Mouse (Mus musculus) hindbrain, embryonic 10.5 days (tissue): ENCODE data around the gene Gm7361. TPM values are rescaled to one million over a fixed set of nuclear protein-coding genes. Genes with fewer than 3 reads are reported as not detected.
"Not testable (repeated sequence)": the region's sequence is repeated elsewhere in the genome, so short reads cannot be mapped to it uniquely, and the experiment has no call there.

ENCODE experiments used
- DNase-seq: peaks from one replicate; pipeline ENCODE4 v3.0.0-alpha.2; 2017; ENCODE audit warnings: low spot score
- H3K27ac ChIP-seq: fragments of 300-500 bp; sonication (generic); 2 replicates; pipeline ENCODE4 v1.5.1; 2016; ENCODE audit warnings: mild to moderate bottlenecking, moderate library complexity
- H3K27me3 ChIP-seq: fragments of 300-500 bp; sonication (generic); 2 replicates; pipeline ENCODE4 v1.6.1; 2016; ENCODE audit warnings: mild to moderate bottlenecking; ENCODE audit not compliant: poor library complexity, insufficient read depth, severe bottlenecking
- H3K36me3 ChIP-seq: fragments of 300-500 bp; sonication (generic); 2 replicates; pipeline ENCODE4 v1.6.1; 2016; ENCODE audit warnings: mild to moderate bottlenecking, moderate library complexity
- H3K4me1 ChIP-seq: fragments of 300-500 bp; sonication (generic); replicated peaks from 2 replicates; pipeline ENCODE4 v1.6.1; 2016; ENCODE audit warnings: mild to moderate bottlenecking
- H3K4me3 ChIP-seq: fragments of 300-500 bp; sonication (generic); 2 replicates; pipeline ENCODE4 v1.5.1; 2016; ENCODE audit warnings: mild to moderate bottlenecking, moderate library complexity
- H3K9me3 ChIP-seq: fragments of 300-500 bp; sonication (generic); 2 replicates; pipeline ENCODE4 v1.6.1; 2016; ENCODE audit warnings: mild to moderate bottlenecking, moderate library complexity
- WGBS: fragments of 180-500 bp; shearing (Covaris S2); methylation state at CpG from one replicate; pipeline ENCODE4 v1.1.7; 2016; 5-methylcytosine and 5-hydroxymethylcytosine counted together
- polyA plus RNA-seq: library from polyadenylated mRNA; unstranded; fragments of >200 nt; fragmentation: Nextera tagmentation; extraction: Ambion mirVana; gene quantifications from 2 replicates; pipeline ENCODE4 v1.2.1, GENCODE M21; 2016

Gm7361 gene
- not detected in 2 replicates for polyA plus RNA-seq

DNA sequence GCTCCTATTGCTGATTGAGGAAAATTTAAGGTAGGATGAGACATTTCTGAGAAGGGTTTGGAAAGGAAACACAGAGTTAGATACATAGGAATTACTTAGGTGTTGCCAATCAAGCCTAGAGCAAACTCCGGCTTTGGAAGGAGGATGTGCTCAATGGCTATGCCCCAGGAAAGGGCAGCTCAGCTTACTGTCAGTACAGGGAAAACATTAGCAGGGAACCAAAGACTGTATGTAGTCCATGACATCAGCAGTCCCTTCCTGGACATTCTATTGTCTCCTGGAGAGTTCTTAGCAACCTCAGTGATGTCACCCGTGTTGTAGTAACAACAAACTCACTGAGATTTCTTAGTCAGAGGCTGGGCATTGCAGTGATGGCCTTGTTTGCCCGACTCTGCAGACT is at the start of gene Gm7361:
Gene Gm7361 (plus strand): TSS at position 301 of the 400 bp plus-strand sequence.
- not testable (repeated sequence) for H3K9me3 ChIP-seq, H3K27me3 ChIP-seq, H3K4me3 ChIP-seq, DNase-seq, H3K4me1 ChIP-seq, H3K36me3 ChIP-seq, H3K27ac ChIP-seq
- WGBS, result 88% methylated on average over 3 of the region's 3 CpGs

DNA sequence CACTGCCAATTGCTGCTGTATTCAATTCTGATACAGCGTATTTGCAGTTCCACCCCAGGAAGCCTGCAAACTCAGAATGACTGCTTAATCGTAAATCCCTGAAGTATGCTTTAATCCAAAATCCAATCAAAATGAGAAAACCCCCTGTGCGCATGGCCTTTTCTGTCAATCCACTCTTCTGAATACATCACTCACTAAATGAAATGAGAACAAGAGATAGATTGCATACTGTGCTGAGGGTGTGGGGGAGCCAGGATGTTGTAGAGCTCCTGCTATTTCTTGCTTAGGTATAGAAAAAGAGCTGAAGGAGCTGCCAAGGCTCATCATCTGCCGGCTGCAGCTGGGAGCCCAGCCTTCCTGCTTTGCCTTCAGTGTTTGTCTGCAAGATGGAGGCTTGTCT is 46.5 kb upstream of the Gm7361 start:
- WGBS, result 80% methylated on average over 4 of the region's 4 CpGs
- Histone ChIP-seq H3K9me3 (no peaks in the 10 kb centered on the region), H3K4me3 (no peak overlapping the region), H3K4me1 (peaks cover 16% of the 10 kb centered on the region), H3K27me3 (no peaks in the 10 kb centered on the region), H3K36me3 (no peaks in the 10 kb centered on the region), H3K27ac (no peak overlapping the region)
- DNase-seq, result no peak

DNA sequence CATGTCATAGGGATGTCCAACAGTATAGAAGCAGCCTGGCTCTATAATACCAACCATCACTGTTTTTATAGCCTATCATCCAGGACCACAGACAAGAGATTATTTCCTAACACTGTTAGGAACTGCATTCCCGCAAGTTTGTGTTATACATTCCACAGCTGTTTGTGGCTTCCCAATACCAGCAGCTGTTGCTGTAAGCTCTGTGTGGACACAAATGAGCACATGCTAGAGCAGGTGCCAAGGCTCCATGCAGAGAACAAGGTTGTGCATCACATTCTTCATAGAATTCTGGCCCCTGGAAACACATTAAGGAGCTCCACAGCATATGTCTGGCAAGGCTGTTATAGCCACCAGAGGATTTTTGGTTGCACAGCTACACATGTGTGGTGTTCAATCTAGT is 35.4 kb upstream of the Gm7361 start:
- Histone ChIP-seq H3K27me3 (no peaks in the 10 kb centered on the region), H3K9me3 (no peaks in the 10 kb centered on the region), H3K4me1 (no peaks in the 10 kb centered on the region), H3K4me3 (no peak overlapping the region), H3K27ac (no peak overlapping the region), H3K36me3 (no peaks in the 10 kb centered on the region)
- no peak for DNase-seq
- 89% methylated on average over 1 of the region's 1 CpGs for WGBS

DNA sequence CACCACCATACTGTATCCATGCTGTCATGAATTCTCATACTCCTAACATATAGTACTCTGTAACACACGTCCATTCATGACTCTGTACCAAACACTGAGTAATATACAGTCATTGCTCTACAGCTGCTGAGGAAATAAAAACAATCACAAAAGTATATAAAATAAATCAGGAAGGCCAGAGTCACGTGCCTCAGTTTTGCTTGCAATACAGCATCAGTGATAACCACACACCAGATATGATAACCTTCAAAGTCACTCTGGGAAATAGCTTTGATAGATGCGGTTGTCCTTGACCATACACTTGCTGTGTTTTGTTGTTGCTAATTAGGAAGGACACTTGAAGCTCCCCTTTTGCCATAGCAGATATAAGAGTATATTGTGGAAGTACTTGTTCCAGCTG is 9.2 kb downstream of the Gm7361 start:
- H3K4me1 ChIP-seq, H3K27ac ChIP-seq, DNase-seq, H3K4me3 ChIP-seq, H3K36me3 ChIP-seq, H3K27me3 ChIP-seq, H3K9me3 ChIP-seq: not testable (repeated sequence)
- 78% methylated on average over 3 of the region's 3 CpGs for WGBS

DNA sequence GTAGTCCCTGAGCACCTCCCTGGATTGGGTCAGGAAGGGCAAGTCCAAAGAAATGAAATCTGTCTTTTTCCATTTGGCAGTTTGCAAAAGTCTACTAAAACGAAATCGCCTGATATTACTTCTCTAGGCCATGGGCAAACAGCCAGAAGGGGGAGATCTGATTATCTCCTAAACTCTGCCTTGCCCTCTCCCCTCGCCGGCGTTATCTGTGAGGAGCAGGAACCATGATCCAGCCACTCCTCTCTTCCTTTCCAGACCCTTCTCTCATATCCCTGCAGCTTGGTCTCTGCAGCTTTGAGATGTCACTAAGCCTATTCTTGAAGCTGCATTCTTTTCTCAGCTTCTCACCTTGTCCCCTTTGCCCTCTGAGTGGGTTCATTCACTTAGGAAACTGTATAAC is 22.9 kb downstream of the Gm7361 start:
- no peaks in the 10 kb centered on the region for H3K27me3 ChIP-seq
- no peak overlapping the region for H3K4me3 ChIP-seq
- no peak for DNase-seq
- 80% methylated on average over 5 of the region's 5 CpGs for WGBS
- H3K9me3 ChIP-seq, result 0 out of 2 replicates have a peak, but pooled peaks cover 2% of the 10 kb centered on the region
- H3K36me3 ChIP-seq, result no peaks in the 10 kb centered on the region
- H3K4me1 ChIP-seq, result no peaks in the 10 kb centered on the region
- no peak overlapping the region for H3K27ac ChIP-seq

DNA sequence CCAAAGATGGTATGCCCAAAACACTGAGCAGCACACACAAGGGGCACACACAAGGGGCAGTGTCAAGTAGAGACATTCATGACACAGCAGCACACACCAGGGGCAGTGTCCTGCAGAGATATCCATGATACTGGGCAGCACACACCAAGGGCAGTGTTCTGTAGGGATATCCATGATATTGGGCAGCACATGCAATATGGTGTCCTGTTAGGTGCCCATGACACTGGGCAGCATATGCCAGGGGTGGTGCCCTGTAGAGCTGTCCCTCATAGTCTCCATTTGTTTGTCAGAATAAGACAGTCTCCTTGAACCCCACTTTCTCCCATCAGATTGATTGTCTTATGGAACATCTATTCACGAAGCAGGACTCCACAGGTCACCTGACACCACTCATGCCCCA is 24.2 kb downstream of the Gm7361 start:
- no peaks in the 10 kb centered on the region for H3K27me3 ChIP-seq
- H3K27ac ChIP-seq, result no peak overlapping the region
- H3K4me1 ChIP-seq, result no peaks in the 10 kb centered on the region
- 0 out of 2 replicates have a peak, but pooled peaks cover 5% of the 10 kb centered on the region for H3K9me3 ChIP-seq
- 90% methylated on average over 1 of the region's 1 CpGs for WGBS
- no peak for DNase-seq
- H3K4me3 ChIP-seq, result no peak overlapping the region
- H3K36me3 ChIP-seq, result no peaks in the 10 kb centered on the region

DNA sequence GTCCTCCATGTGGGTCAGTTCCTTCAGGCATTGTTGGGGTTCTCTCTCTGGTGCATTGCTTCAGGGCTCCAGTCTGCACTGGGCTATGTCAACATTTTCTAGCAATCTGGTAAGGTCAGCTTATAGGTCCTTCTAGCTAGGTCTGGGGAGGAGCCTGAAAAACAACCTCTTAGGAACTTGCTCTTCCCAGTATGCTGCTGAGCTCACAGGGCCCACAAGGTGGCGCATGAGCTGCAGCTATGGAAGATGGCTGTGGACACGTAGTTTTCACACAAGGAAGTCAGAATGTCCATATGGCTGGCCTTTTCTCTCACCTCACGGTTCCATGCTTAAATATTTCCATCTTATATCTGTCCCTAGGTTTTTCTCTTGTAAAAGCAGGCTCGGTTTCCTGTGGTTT is 24.8 kb downstream of the Gm7361 start:
- H3K4me3 ChIP-seq, result no peak overlapping the region
- H3K4me1 ChIP-seq, result no peaks in the 10 kb centered on the region
- 8% methylated on average over 4 of the region's 4 CpGs for WGBS
- 0 out of 2 replicates have a peak, but pooled peaks cover 5% of the 10 kb centered on the region for H3K9me3 ChIP-seq
- no peak overlapping the region for H3K27ac ChIP-seq
- no peaks in the 10 kb centered on the region for H3K27me3 ChIP-seq
- DNase-seq, result peak; percentile 72
- H3K36me3 ChIP-seq, result no peaks in the 10 kb centered on the region

DNA sequence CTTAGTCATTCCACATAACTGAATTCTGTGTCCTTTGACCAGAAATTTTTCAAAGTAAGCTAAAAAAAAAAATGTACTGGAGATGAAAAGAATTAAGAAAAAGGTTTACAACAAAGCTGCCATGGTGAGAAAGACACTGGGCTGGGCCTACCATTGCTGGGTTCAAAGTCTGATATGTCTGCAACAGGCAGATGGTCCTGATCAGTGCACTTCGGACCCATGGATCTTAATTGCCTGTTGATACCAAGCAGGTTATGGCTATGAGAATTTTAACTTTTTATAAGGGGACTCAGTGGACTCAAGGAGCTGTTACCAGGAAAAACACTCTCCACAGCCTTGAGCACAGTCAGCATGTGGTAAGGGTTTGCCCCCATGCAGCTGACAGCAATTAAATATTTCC is 25.9 kb downstream of the Gm7361 start:
- Histone ChIP-seq H3K27ac (no peak overlapping the region), H3K4me1 (no peaks in the 10 kb centered on the region), H3K4me3 (no peak overlapping the region), H3K9me3 (0 out of 2 replicates have a peak, but pooled peaks cover 5% of the 10 kb centered on the region), H3K27me3 (no peaks in the 10 kb centered on the region), H3K36me3 (no peaks in the 10 kb centered on the region)
- WGBS, result 86% methylated on average over 1 of the region's 1 CpGs
- no peak for DNase-seq

DNA sequence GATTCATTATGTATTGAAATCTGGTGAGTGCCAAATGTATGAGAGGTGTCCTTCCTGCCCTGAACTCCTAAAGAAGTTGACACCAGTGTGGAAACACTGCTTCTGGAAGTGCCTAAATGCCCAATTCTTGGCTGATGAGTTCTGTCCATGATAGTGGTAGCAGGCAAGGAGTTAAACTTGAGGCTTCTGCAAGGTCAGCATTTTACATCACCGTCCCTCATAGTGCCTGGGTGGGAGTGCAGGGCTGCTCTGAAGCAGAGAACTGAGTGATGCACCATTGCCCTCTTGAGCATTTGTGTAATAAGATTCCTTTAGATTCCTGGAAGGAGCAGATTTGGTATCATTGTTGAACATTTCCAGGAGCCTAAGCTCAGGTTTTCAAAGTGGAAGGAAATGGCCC is 34.1 kb downstream of the Gm7361 start:
- no peaks in the 10 kb centered on the region for H3K36me3 ChIP-seq
- H3K27ac ChIP-seq, result no peak overlapping the region
- no peaks in the 10 kb centered on the region for H3K9me3 ChIP-seq
- H3K27me3 ChIP-seq, result no peaks in the 10 kb centered on the region
- no peaks in the 10 kb centered on the region for H3K4me1 ChIP-seq
- no peak overlapping the region for H3K4me3 ChIP-seq
- 87% methylated on average over 1 of the region's 1 CpGs for WGBS
- DNase-seq, result no peak

DNA sequence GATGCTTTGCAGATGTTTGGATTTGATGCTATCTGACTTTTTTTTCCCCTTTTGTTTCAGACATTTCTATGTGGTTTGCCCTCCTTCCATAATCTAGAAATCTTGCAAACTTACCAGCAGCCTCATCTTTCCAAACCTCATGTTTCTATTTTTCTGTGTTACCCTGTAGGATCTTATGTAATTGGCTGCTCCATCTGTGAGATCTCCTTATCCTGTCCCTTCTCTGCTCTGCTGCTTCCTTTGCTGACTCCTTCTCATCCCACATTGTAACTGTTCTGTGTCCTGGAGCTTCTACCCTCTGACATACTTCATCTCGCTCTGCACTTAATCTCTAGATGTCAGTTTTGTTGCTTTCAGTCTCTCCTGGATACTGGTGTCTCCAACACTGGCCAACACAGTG is 35.8 kb downstream of the Gm7361 start:
- Histone ChIP-seq H3K27ac (no peak overlapping the region), H3K9me3 (no peaks in the 10 kb centered on the region), H3K4me3 (no peak overlapping the region), H3K4me1 (no peaks in the 10 kb centered on the region), H3K27me3 (no peaks in the 10 kb centered on the region), H3K36me3 (no peaks in the 10 kb centered on the region)
- 87% methylated on average over 1 of the region's 1 CpGs for WGBS
- no peak for DNase-seq

Other genes with a start within 250 kb of the Gm7361 start
- not detected in 2 replicates for gene Gm5862, start 234.8 kb upstream of the Gm7361 start, polyA plus RNA-seq
- gene Speer4a, start 218.1 kb upstream of the Gm7361 start, polyA plus RNA-seq, result 0.16 TPM in 1 of 2 replicates, not detected in the other
- not detected in 2 replicates for gene Gm7347, start 199.1 kb upstream of the Gm7361 start, polyA plus RNA-seq
- gene Gm10471, start 168.4 kb upstream of the Gm7361 start, polyA plus RNA-seq, result not detected in 2 replicates
- gene 5031410I06Rik, start 152.3 kb upstream of the Gm7361 start, polyA plus RNA-seq, result 0.07 and 0.09 TPM in 2 replicates
- gene Gm10220, start 136.3 kb upstream of the Gm7361 start, polyA plus RNA-seq, result not detected in 2 replicates